Mouse (Mus musculus): ENCODE measurements around the gene Mphosph9.
"Not testable (repeated sequence)": the region's sequence is repeated elsewhere in the genome, so short reads cannot be mapped to it uniquely, and the experiment has no call there.

The Mphosph9 gene

DNA sequence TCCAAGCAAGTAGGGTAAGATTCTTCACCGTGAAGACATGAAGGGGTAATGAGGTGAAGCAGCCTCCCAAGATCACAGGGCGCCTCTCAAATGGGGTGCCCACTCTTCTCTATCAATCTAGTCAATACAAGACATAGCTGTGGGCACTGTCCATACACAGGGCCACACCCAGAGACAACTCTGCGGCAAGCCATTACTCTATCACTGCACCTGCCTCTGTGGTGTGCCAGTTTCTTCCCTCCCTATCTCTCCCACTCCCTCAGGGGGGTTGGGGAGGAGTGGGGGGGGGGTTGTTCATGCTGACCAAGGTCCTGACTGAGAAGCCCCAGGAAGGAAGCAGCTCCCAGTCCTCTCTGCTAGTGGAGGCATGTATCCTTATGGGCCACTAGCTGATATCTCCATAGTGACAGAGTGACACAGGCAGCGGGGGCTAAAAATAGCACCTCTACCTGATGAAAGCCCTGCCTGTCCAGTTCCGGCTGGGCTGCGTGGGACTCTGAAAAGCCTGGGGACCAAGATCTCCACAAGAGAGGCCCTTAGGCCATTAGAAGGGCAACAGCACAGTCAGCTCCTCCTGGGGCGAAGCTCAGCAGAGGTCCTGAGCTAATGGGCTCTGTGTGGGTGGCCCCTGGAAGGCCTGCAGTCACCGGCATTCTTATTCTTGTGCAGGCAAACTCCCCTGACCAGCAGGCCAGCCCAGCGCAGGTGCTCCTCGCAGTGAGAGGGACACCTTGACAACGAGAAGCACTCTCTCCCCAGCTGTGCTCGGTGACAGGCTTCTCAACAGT is 93.7 kb downstream of the Mphosph9 start:
- no peak for DNase-seq

DNA sequence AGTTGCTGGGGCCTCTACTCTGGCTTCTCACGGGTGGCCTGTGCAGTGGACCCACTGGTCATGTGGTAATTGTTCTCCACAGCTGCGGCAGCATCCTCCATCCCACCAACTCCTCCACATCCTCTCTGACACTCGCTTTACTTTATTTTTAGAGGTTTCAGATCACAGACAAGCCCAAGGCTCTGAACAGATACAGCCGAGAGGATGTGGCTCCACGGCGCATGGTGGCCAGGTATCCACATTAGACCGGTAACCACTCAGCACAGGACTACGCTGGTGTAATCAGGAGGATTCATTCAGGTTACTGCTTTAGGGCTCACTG is 94.7 kb downstream of the Mphosph9 start:
- DNase-seq = no peak

DNA sequence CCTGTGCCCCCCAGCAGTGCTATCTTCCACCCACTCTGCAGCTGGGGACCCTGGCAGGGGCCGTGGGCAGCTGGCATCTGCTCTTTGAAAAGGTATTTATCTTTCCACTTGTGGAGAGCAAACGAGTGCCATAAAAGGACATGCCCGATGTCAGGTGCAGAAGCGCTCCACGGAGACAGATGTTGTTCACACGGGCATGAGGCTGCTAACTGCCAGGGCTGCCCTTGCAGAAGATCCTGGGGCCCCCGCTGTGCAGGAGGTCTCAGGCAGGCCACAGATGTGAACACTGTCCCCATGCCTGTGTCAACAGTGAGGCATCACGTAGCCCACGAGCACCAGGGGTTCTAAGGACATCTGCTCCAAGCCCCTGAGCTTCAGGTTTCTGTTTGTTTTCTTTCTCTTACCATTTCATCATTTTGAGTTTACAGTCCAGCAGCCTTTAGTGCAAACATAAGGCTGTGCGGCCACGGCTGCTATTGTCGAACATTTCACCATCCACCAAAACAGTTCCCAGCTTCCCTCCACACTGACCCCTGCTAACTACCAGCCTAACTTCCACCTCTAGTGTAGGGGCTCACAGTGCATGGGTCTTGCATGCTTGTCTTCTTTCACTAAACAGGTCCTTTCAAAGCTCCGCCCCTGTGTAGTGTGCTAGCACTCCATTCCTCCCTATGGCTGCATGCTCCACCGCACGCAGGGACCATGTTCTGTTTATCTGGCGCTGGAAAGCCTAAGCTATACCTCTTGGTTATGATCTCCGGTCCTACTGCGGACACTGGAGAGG is 95.2 kb downstream of the Mphosph9 start:
- no peak for DNase-seq

DNA sequence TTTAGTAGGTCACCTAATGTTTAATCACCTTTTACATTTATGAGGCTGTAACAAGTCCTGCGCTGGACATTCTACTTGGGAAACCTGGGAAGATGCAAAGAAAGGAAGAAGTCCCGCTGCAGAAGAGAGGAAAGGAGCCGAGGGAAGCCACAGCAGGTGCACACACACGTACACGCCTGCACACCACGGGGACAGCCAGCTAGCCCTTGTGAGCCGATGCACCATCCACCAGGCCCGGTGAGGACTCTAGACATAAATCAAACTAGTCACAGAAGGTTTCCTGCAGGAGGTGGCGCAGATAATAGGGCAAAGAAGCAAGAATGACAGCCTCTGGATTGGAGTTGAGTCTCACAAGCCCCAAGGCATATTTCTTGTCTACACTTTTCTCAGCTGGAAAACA is 97.3 kb downstream of the Mphosph9 start:
- DNase-seq = no peak

DNA sequence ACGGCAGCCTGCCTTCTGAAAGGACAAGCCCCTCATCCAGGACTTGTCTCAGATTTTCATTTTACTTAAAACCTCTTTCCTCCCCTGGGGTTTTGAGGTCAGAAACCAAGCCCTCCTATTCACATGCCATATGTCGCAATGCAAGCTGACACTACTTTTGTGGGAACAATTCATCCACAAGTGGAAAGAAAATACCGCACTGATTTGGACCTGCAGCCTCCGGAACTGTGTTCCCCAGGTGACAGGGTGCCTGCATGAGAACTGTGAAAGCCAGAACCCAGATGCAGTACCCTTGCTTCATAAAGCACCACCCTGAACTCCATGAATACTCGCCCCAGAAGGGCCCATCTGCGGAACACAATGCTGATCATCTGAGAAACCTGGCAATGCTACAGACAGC is 100.6 kb downstream of the Mphosph9 start:
- no peak for DNase-seq

DNA sequence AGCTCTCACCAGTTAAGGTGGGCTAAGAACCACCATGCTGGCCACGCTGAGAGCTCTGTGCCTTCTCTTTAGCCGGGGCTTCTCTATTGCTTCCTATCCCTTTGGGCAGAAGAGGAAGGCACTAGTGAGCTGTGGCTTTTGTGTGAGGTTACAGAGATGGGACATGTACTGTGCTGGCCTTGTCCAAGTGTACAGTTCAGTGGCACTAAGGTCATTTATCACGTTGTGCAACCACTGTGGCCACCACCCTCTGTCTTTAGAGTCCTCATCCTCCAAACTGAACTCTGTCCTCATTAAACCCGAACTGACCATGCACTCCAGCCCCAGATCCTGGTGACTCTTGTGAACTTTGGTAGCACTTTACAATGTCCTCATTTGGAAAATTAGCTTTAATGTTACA is 101.3 kb downstream of the Mphosph9 start:
- DNase-seq = no peak

DNA sequence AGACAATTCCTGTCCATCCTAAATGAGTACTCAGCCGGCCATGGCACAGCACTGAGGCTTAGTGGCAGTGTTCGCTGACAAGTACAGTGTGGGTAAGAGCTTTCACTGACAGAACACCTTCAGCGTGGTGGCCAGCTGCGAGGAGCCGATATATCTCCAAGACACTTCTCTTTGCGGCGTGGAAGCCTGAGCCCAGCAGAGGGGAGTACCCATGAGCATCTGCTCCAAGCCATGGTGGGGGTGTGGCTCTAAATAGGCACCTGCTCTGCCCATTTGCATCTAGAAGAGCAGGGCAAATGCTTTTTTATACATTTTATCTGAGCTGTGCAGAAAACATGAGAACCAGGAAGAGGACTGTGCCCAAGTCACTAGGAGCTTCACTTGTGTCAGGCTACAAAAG is 101.9 kb downstream of the Mphosph9 start:
- DNase-seq = no peak

DNA sequence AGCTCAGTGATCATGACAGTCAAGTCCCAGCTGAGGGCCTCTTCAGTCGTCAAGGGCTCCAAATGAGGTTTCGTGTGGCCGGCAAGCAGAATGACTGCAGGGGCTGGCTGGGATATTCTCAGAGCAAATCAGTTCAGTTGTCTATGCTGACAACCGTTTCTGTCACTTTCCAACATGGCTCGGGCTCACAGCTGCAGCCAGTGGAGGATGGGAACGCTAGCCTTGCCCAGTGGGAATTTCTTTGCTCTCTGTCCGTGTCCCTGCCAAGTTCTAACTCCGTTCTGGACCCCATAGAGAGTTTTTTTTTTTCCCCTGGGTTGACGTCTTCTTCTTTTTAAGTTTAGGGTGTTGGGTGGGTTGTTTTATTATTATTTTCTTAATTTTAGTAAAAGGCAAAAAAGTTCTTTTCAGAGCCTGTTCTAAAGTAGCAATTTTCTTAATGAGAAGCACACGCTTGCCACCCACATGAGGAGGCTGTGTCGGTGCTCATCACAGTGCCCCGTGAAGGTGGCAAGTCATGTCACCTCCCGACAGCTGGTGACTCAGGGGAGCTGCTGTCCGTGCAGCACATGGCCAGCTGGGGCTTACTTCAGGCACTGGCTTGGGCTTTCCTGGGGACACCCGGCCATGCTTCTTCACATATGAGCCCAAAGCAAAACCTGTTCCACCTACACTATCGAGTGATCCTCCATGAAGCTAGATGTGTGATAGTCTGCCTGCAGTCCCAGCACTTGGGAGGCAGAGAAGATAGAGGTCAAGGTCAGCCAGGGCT is 103.3 kb downstream of the Mphosph9 start:
- no peak for DNase-seq

DNA sequence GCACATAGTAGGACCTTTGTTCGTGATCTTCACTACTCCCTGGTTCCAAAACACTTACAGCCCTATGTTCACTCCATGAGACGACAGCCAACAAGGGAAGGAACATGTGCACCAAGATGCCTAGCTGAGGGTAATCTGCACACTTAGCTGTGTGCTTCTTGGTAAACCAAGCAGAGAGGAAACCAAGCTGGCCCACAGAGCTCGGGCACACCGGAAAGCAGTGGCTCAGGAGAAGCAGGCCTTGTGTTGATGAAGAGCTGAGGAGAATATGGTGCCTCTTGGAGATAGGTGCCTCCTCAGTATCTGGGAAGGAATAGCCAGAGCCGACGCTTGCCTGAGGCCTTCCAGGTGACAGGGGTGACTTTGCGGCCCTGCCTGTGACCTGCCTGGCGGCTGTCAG is 104.2 kb downstream of the Mphosph9 start:
- DNase-seq = no peak

DNA sequence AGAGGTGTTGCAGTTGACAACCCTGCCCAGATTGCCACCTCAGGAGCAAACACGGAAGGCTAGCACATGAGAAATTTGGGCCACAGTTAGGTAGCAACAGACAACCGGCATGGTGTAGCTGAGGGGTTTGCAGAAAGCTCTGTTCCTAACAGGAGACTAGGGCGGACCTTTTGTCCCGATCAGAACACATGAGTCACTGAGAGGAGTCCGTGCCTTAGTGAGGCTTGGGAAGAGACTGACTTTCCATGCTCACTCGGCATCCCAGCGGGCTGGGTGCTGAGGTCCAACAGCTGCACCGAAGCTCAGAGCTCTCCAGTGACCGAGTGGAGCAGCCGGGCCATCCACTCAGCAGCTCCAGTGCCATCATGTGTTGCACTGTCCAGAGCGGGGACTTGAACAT is 105.1 kb downstream of the Mphosph9 start:
- DNase-seq = no peak

DNA sequence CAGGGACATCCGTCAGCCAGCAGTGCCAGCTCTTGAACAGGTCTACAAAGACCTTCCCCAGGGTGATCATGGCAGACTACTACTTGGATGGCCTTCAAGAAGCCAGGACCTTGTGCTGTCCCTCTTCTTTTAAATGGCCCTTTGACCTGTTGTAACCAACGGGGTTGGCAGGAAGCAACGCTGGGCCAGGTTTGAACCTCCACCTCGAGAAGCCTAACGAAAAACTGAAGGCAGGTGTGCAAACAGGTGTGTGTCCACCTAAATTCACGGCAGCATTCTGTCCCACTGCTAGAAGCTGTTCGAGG is 106.1 kb downstream of the Mphosph9 start:
- no peak for DNase-seq

DNA sequence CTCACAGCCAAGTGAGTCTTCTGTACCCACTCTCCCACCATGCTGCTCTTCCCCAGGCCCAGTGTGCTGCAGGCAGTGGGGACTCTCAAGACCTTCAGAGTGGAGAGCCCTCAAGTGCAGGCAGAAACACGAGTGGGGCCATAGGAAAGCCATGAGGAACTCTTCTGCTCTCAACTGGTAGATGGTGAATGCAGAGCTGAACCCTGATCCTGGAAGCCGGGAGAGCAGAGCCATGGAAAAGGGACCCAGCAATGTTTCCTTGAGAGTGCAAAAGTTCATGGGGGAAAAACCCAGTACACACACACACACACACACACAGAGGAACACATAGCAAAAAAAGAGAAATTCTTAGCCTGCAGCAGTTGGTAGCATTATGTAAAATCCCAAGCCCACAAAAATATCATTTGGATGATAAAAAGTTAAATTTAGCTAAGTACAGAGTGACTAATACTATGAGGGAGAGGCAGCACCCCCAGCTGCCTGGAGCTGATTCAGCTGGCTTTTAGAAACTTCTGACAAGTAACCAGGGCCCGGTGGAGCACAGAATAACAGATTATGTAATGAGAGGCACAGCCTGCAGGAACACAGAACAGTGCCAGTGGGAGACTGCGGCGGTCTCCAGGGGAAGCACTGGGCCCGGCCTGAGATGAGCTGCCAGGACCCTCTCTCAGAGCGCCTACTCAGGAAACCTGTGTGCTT is 106.6 kb downstream of the Mphosph9 start:
- DNase-seq = peak; percentile 64

DNA sequence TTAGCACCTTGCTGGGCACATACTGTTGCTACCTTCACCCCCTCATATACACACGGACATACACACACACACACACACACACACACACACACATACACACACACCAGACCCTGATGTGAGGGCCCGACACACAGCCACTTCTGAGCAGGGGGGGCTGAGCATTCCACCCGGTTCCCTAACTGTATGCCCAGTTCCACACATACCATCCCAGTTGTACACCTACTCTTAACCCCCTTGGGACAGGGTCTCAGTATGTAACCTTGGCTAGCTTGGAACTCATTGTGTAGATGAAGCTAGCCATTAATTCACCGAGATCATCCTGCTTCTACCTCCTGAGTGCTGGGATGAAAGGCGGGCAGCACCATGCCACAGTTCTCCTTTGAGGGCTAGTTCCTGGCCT is 107.2 kb downstream of the Mphosph9 start:
- DNase-seq = no peak

DNA sequence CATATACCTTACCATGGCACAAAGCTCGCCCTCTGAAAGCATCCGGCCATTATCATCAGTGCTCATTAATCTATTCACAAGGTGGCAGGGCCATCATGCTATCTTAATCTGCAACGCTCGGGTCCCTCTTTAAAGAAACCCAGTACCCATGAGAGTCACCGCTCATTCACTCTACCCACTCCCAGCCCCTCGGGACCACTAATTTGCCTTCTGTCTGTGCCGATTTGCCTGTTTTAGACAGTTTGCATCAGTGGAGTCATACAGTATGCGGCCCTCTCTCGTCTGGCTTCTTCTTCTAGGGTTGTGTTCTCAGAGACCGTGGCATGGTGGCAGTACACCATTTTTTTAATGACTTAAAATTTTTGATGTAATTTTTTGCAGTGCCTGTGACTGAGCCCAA is 108.3 kb downstream of the Mphosph9 start:
- DNase-seq = no peak

DNA sequence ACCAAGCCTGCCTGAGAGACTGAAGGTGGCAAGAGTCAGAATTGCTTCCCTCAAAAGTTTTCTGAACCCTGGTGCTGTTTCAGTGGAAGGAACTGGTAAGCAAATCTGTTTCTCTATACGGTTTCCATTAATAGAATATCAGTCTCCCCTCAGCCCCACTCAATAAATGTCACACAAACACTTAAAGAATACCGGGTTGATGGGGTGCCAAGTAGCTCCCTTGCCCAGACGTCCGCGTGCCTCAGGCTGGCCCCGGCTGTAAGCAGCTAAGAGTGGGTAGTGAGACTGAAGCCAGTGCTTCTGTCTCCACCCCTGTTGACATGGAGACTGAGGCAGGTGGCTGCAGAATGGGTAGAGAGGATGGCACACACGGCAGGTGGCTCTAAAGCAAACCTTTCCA is 108.8 kb downstream of the Mphosph9 start:
- no peak for DNase-seq

DNA sequence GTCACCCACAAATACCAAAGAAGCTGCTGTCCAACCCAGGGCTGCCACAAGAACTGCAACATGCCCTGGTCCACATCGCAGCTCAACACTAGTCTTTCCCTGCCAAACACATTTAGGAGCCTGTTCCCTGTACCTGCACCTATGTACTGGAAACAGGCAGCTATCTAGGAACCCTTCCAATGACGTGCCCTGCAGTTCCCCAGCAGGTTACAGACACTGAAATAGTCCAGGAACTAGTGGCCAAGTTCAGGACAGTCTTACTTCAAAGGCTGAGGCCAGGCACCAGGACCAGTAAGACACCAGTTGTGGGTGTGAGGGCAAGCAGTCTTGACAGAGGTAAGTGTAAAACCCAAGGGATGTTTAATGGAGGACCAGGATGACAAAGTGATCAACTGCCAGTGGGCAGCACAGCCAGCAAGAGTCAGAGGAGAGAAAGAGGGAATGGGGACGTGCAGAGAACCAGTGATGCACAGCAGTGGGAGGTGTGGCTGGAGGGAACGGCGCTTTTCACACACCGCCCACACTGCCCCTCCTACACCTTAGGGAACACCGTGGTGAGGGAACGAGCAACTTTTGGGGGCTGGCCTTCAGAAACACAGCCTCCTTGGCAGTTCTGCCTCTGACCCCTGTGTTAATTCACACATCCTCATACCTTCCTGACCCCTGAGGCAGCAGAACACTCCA is 110.1 kb downstream of the Mphosph9 start:
- no peak for DNase-seq

DNA sequence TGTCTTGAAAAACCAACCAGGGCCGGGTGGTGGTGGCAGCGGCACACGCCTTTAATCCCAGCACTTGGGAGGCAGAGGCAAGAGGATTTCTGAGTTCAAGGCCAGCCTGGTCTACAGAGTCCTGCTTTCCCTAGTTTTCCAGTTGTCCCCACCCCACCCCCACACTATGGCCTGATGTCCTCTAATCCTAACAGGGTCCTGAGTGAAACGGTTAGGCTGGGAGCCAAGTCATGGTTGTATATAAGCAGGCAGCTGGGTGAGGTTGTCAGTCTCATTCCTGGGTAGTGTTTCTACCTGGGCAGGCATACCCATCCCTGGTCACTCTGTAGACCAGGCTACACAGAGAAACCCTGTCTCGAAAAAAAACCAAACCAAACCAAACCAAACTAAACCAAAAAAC is 110.7 kb downstream of the Mphosph9 start:
- DNase-seq = not testable (repeated sequence)

DNA sequence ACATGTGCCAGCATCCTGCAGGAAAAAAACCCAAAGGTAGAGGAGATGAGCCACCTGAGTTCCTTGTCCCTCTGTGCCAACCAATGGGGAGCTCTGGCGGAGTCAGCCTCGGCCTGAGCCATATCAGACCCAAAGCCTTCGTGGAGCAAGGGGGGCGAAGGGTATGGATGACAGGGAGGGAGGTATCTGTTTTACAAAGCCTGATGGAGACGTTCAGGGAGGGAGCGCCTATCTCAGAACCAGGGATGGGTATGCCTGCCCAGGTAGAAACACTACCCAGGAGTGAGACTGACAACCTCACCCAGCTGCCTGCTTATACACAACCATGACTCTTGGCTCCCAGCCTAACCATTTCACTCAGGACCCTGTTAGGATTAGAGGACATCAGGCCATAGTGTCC is 111.4 kb downstream of the Mphosph9 start:
- DNase-seq = no peak

DNA sequence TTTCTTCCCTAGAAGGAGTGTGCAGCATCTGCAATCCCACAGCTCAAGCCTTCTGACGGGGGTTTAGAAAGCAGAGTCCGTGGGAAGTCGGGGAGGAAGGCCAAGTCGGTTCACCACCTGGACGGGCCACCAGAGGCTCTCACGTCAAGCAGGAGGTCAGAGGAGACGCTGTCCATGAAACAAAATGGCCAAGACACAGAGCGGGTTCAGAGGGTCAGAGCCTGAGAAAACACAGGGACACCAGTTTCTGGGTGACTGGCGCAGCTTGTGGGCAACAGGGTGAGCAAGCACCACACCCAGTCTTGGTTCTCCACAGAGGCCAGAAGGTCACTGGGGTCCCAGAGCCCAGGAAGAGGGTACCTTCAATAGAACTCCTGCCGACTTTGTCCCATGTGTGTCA is 112.1 kb downstream of the Mphosph9 start:
- no peak for DNase-seq

DNA sequence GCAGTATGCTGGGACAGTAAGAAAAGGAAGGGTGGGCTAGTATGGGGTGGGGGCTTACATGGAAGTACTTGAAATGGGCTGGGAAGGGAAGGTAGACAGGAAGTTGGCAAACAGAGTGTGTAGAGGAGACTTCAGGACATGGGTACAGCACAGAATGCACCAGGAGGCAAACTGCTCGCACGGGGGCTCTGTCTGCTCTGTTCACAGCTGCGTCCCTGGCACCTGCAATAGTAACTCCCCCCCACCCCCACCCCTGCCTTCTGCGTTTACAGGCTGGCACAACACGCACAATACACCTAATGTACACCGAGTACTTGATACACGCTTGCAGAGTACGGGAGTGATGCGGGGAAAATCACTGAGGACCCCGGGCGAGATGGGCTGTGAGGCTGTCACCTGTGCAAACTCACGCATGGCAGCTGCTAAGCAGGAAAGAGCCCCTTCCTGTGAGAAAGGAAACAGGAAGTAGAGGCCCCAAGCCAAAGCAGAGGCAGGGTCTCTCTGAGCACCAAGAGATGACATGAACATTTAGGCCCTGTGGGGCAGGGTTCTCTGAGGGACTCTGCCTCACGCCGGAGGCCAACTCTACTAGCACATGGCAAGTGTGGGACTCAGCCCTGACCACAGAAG is 113.1 kb downstream of the Mphosph9 start:
- no peak for DNase-seq

DNA sequence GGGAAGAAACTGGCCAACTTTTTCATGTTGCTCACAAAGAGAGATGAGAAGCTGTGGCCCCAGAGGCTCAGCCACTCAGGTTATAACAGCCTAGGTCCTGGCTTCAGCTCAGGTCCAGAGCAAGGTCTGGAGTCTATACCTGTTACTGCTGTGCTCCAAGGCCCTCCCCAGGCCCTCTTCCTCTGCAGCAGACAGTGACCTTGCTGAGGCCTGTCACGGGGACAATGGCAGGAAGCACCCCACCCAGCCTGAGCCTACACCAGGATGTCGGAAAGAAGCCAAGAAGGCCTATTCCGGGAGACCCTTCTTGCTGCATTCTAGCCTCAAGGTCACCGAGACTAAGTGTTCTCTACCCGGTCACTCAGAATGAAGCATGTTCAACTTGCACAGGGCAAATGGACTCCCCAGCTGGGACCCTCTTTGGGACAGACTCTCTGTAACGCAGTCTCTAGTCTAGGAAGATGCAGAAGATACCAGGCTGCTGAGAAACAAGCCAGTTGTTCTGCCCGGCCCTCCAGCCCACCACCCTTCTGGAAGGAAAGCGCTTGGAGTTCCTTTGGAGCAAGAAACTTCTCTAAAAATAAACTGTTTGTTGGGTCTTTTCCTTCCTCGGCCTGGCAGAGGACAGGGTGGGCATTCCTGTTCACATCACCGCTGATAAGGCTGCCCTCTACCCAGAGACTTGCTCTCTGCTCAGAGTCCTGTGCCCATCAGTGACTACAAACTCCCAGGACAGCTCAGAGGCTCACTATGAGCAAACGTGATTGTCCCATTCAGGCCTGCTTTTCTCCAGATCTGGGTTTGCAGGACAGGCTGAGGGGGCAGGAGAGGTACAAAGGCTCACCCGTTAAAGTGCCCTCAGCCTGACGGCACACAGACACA is 113.9 kb downstream of the Mphosph9 start:
- DNase-seq = no peak
